Mouse (Mus musculus) adrenal gland, postnatal 14 days (tissue): ENCODE data around the gene Zfp715. TPM values are rescaled to one million over a fixed set of nuclear protein-coding genes. Genes with fewer than 3 reads are reported as not detected.
"Not testable (repeated sequence)": the region's sequence is repeated elsewhere in the genome, so short reads cannot be mapped to it uniquely, and the experiment has no call there.

ENCODE experiments used
- DNase-seq: peaks from one replicate; pipeline ENCODE4 v3.0.0; 2021; ENCODE audit warnings: mixed read lengths
- total RNA-seq: library from RNA; stranded (reverse); gene quantifications from 2 replicates; pipeline ENCODE4 v1.2.3, GENCODE M21; 2021

Zfp715 gene
- total RNA-seq, 1 experiment from 2014 or later = 19.9 TPM

- no peak for DNase-seq
These were observed 21.6 kb downstream of the Zfp715 start for GRCm38 (mm10) chr7:43291524-43291923.

GRCm38 (mm10) chr7:43282859-43283595, 30.1 kb downstream of the Zfp715 start:
- DNase-seq = peak; percentile 80

- no peak for DNase-seq
These were observed 30.6 kb downstream of the Zfp715 start for GRCm38 (mm10) chr7:43282459-43282858.

GRCm38 (mm10) chr7:43277401-43277800, 35.7 kb downstream of the Zfp715 start:
- DNase-seq = peak; percentile 18

- DNase-seq = not testable (repeated sequence)
These were observed 36.9 kb downstream of the Zfp715 start for GRCm38 (mm10) chr7:43276178-43276577.

GRCm38 (mm10) chr7:43273476-43273875, 39.6 kb downstream of the Zfp715 start:
- no peak for DNase-seq

- DNase-seq = not testable (repeated sequence)
These were observed 45.7 kb downstream of the Zfp715 start for GRCm38 (mm10) chr7:43267359-43267758.

GRCm38 (mm10) chr7:43253540-43253939, 59.6 kb downstream of the Zfp715 start:
- DNase-seq = no peak

GRCm38 (mm10) chr7:43250718-43251117, 62.4 kb downstream of the Zfp715 start:
- not testable (repeated sequence) for DNase-seq

Other genes starting within 250 kb of the Zfp715 start
- gene Zfp936, start 199.1 kb downstream of the Zfp715 start, total RNA-seq = not detected in 2 replicates
- 0.15 TPM in 1 of 2 replicates, not detected in the other for gene Siglecf, start 38.0 kb upstream of the Zfp715 start, total RNA-seq
- 2.0 and 6.2 TPM in 2 replicates for gene Siglecg, start 94.9 kb upstream of the Zfp715 start, total RNA-seq
- not detected in 2 replicates for gene Lim2, start 114.4 kb upstream of the Zfp715 start, total RNA-seq
- gene Nkg7, start 123.8 kb upstream of the Zfp715 start, total RNA-seq = 3.9 TPM in 1 of 2 replicates, not detected in the other
- not detected in 2 replicates for gene Cldnd2, start 127.5 kb upstream of the Zfp715 start, total RNA-seq
- gene Etfb, start 130.8 kb upstream of the Zfp715 start, total RNA-seq = 1,201 and 1,373 TPM in 2 replicates
- gene Gm45233, start 130.8 kb upstream of the Zfp715 start, total RNA-seq = 0.82 TPM in 1 of 2 replicates, not detected in the other
- gene Vsig10l, start 149.9 kb upstream of the Zfp715 start, total RNA-seq = 2.3 and 3.2 TPM in 2 replicates
- gene Iglon5, start 176.8 kb upstream of the Zfp715 start, total RNA-seq = 1.9 and 2.1 TPM in 2 replicates
- not detected in 2 replicates for gene 4931406B18Rik, start 192.6 kb upstream of the Zfp715 start, total RNA-seq
- 2.7 and 5.3 TPM in 2 replicates for gene Cd33, start 231.1 kb upstream of the Zfp715 start, total RNA-seq
- 2.2 and 3.2 TPM in 2 replicates for gene Zfp658, start 249.0 kb upstream of the Zfp715 start, total RNA-seq